ENCODE assay signal across 8 mouse cellular contexts in genomic region chr5:124093120-124093794, GRCm38 (mm10). TPM values are rescaled to one million over a fixed set of nuclear protein-coding genes. Genes with fewer than 3 reads are reported as not detected.
A peak's percentile ranks its signal among the peaks of the same experiment; 100 is the strongest.
DNase-seq lines count a peak whose midpoint lies in the region; TF ChIP-seq lines count a peak whose summit lies in the region.
"Had no signal": no experiment of that assay in that cellular context is flagged by ENCODE, and none has a peak within 500 bp of the region (broad histone marks: within the 10 kb centered on the region; RNA-seq: fewer than 3 reads in every experiment).

No protein-coding gene starts in this region.

- peak; percentile 52 for DNase-seq in lung, adult 2 months
- no peak for DNase-seq in lung, postnatal 25 days (ENCODE audit: low spot score)
- peak; percentile 79 to 85 for DNase-seq in cerebellum, adult 18-20 months
- DNase-seq in frontal cortex, postnatal 36 days (ENCODE audit: low spot score in 2 of 2) = peak; percentile 84 to 89
- DNase-seq in layer of hippocampus, postnatal 14 days (ENCODE audit: low spot score in 2 of 2) = peak; percentile 68 to 70
- peak; percentile 87 to 89 for DNase-seq in right cerebral cortex, postnatal 10 days (ENCODE audit: low spot score in 2 of 2)
- DNase-seq in thymus, postnatal 36 days = no peak

- TF ChIP-seq CTCF in lung, adult 2 months (IDR thresholded peaks at IDR 0.05; ENCODE audit: insufficient read depth, low read length) = no peak

- WGBS in lung, adult 2 months = 57% methylated on average over 11 of the region's 11 CpGs

- no peak overlapping the region for H3K4me3 ChIP-seq in lung, adult 2 months (replicated peaks; ENCODE audit: extremely low read depth, low read depth, low read length)
- H3K4me3 ChIP-seq: heart, embryonic 15.5 days had no signal

- no peak for TF ChIP-seq POLR2A in lung, adult 2 months (IDR thresholded peaks at IDR 0.05; ENCODE audit: borderline replicate concordance, extremely low read depth, low read depth, low read length)

- peaks cover 5% of the 10 kb centered on the region for H3K4me1 ChIP-seq in lung, adult 2 months (ENCODE audit: control insufficient read depth, insufficient read depth, low read length)

RNA-seq across cellular contexts. Expression of gene Abcb9, which starts 2.3 kb away (rescaled TPM):
- polyA plus RNA-seq in lung, adult 2 months (2012; rRNA removed) = 7.7 and 7.8 TPM in 2 replicates
- total RNA-seq in layer of hippocampus, postnatal 14 days (2021) = 10 to 100 TPM; 29.3 to 33.3 TPM

RNA-seq across cellular contexts. Expression of gene Ogfod2, which starts 18.8 kb away (rescaled TPM):
- polyA plus RNA-seq in lung, adult 2 months (2012; rRNA removed) = 42.4 and 52.2 TPM in 2 replicates
- total RNA-seq in layer of hippocampus, postnatal 14 days (2021) = 10 to 100 TPM; 31.9 to 32.4 TPM

RNA-seq across cellular contexts. Expression of gene Arl6ip4, which starts 22.6 kb away (rescaled TPM):
- 32.3 and 33.6 TPM in 2 replicates for polyA plus RNA-seq in lung, adult 2 months (2012; rRNA removed)
- 10 to 100 TPM; 47.3 to 49.0 TPM for total RNA-seq in layer of hippocampus, postnatal 14 days (2021)

Comparison
In these comparisons a context has a peak if more than half of its experiments do, and no peak if none do; other contexts are left out.
1. DNase-seq: peak in lung, adult 2 months (single experiment), cerebellum, adult 18-20 months (2 of 2), frontal cortex, postnatal 36 days (2 of 2), layer of hippocampus, postnatal 14 days (2 of 2) and right cerebral cortex, postnatal 10 days (2 of 2); none in lung, postnatal 25 days (single experiment) and thymus, postnatal 36 days (0 of 2).